Mouse (Mus musculus): ENCODE data around the gene Zswim3. TPM values are rescaled to one million over a fixed set of nuclear protein-coding genes. Genes with fewer than 3 reads are reported as not detected.
"Not testable (repeated sequence)": the region's sequence is repeated elsewhere in the genome, so short reads cannot be mapped to it uniquely, and the experiment has no call there.

Zswim3 gene
- polyA plus RNA-seq, 1 experiment from 2014 or later, result 8.5 TPM

GRCm38 (mm10) chr2:164845782-164846181 is 40.9 kb downstream of the Zswim3 start:
- no peak for DNase-seq (ENCODE audit: low spot score)
- Histone ChIP-seq H3K9me3 (no peaks in the 10 kb centered on the region), H3K4me1 (no peaks in the 10 kb centered on the region), H3K27me3 (replicated peaks; ENCODE audit: low read depth, poor library complexity, severe bottlenecking) (no peaks in the 10 kb centered on the region), H3K36me3 (replicated peaks) (peaks cover 41% of the 10 kb centered on the region), H3K4me3 (no peak overlapping the region), H3K27ac (replicated peaks) (no peak overlapping the region)
- WGBS, result 53% methylated on average over 3 of the region's 3 CpGs

GRCm38 (mm10) chr2:164850061-164850460 is 45.2 kb downstream of the Zswim3 start:
- 88% methylated on average over 8 of the region's 8 CpGs for WGBS
- no peak overlapping the region for H3K4me3 ChIP-seq
- H3K27ac ChIP-seq (replicated peaks), result no peak overlapping the region
- no peak for DNase-seq (ENCODE audit: low spot score)
- peaks cover 5% of the 10 kb centered on the region for H3K4me1 ChIP-seq
- peaks cover 14% of the 10 kb centered on the region for H3K27me3 ChIP-seq (replicated peaks; ENCODE audit: low read depth, poor library complexity, severe bottlenecking)
- H3K9me3 ChIP-seq, result no peaks in the 10 kb centered on the region
- peaks cover 44% of the 10 kb centered on the region for H3K36me3 ChIP-seq (replicated peaks)

- 80% methylated on average over 5 of the region's 5 CpGs for WGBS
- not testable (repeated sequence) for H3K27ac ChIP-seq (replicated peaks); DNase-seq (ENCODE audit: low spot score); H3K9me3 ChIP-seq
- H3K36me3 ChIP-seq (replicated peaks), result peaks cover 21% of the 10 kb centered on the region
- H3K4me1 ChIP-seq, result peaks cover 54% of the 10 kb centered on the region
- H3K27me3 ChIP-seq (replicated peaks; ENCODE audit: low read depth, poor library complexity, severe bottlenecking), result peaks cover 64% of the 10 kb centered on the region
- H3K4me3 ChIP-seq, result peak overlapping the region; percentile 66; the same call in 1 of the 2 replicates
These were observed 50.7 kb downstream of the Zswim3 start for GRCm38 (mm10) chr2:164855572-164855971.

GRCm38 (mm10) chr2:164856309-164857100 is 51.6 kb downstream of the Zswim3 start:
- Histone ChIP-seq H3K4me3 (peak overlapping the region; percentile 66), H3K27ac (replicated peaks) (peak overlapping the region; percentile 80), H3K4me1 (peaks cover 55% of the 10 kb centered on the region), H3K27me3 (replicated peaks; ENCODE audit: low read depth, poor library complexity, severe bottlenecking) (peaks cover 71% of the 10 kb centered on the region), H3K36me3 (replicated peaks) (peaks cover 12% of the 10 kb centered on the region), H3K9me3 (no peaks in the 10 kb centered on the region)
- 1% methylated on average over 42 of the region's 42 CpGs for WGBS
- peak; percentile 59 for DNase-seq (ENCODE audit: low spot score)

GRCm38 (mm10) chr2:164857101-164857821 is 52.4 kb downstream of the Zswim3 start, which contains the start of gene Pltp:
Gene Pltp, minus strand, starts transcription at chr2:164857711.
- under 1% methylated on average over 47 of the region's 47 CpGs for WGBS
- Histone ChIP-seq H3K27me3 (replicated peaks; ENCODE audit: low read depth, poor library complexity, severe bottlenecking) (peaks cover 71% of the 10 kb centered on the region), H3K9me3 (no peaks in the 10 kb centered on the region), H3K27ac (replicated peaks) (peak within 1 kb of the TSS; percentile 80), H3K4me1 (peaks cover 62% of the 10 kb centered on the region), H3K4me3 (peak within 1 kb of the TSS; percentile 66), H3K36me3 (replicated peaks) (peaks cover 5% of the 10 kb centered on the region)
- DNase-seq (ENCODE audit: low spot score), result peak; percentile 85

- Histone ChIP-seq H3K4me3 (peak overlapping the region; percentile 66), H3K4me1 (peaks cover 68% of the 10 kb centered on the region), H3K27me3 (replicated peaks; ENCODE audit: low read depth, poor library complexity, severe bottlenecking) (peaks cover 71% of the 10 kb centered on the region), H3K9me3 (no peaks in the 10 kb centered on the region), H3K36me3 (replicated peaks) (no peaks in the 10 kb centered on the region), H3K27ac (replicated peaks) (peak overlapping the region; percentile 80; the same call in 1 of the 2 replicates)
- no peak for DNase-seq (ENCODE audit: low spot score)
- 2% methylated on average over 19 of the region's 19 CpGs for WGBS
These were observed 53.1 kb downstream of the Zswim3 start for GRCm38 (mm10) chr2:164857842-164858553.

GRCm38 (mm10) chr2:164859155-164859554 is 54.3 kb downstream of the Zswim3 start:
- no peak for DNase-seq (ENCODE audit: low spot score)
- no peak overlapping the region for H3K4me3 ChIP-seq
- 48% methylated on average over 2 of the region's 2 CpGs for WGBS
- H3K9me3 ChIP-seq, result no peaks in the 10 kb centered on the region
- no peak overlapping the region for H3K27ac ChIP-seq (replicated peaks)
- H3K27me3 ChIP-seq (replicated peaks; ENCODE audit: low read depth, poor library complexity, severe bottlenecking), result peaks cover 66% of the 10 kb centered on the region
- H3K36me3 ChIP-seq (replicated peaks), result no peaks in the 10 kb centered on the region
- H3K4me1 ChIP-seq, result peaks cover 68% of the 10 kb centered on the region

- no peaks in the 10 kb centered on the region for H3K36me3 ChIP-seq (replicated peaks)
- H3K9me3 ChIP-seq, result no peaks in the 10 kb centered on the region
- no peak overlapping the region for H3K4me3 ChIP-seq
- WGBS, result 58% methylated on average over 9 of the region's 9 CpGs
- H3K27ac ChIP-seq (replicated peaks), result no peak overlapping the region; the same call in 1 of the 2 replicates
- peaks cover 65% of the 10 kb centered on the region for H3K4me1 ChIP-seq
- DNase-seq (ENCODE audit: low spot score), result no peak
- peaks cover 60% of the 10 kb centered on the region for H3K27me3 ChIP-seq (replicated peaks; ENCODE audit: low read depth, poor library complexity, severe bottlenecking)
These were observed 54.9 kb downstream of the Zswim3 start for GRCm38 (mm10) chr2:164859640-164860432.

- Histone ChIP-seq H3K9me3 (no peaks in the 10 kb centered on the region), H3K4me1 (peaks cover 52% of the 10 kb centered on the region), H3K4me3 (no peak overlapping the region), H3K36me3 (replicated peaks) (no peaks in the 10 kb centered on the region), H3K27ac (replicated peaks) (no peak overlapping the region), H3K27me3 (replicated peaks; ENCODE audit: low read depth, poor library complexity, severe bottlenecking) (peaks cover 47% of the 10 kb centered on the region)
- no peak for DNase-seq (ENCODE audit: low spot score)
- 77% methylated on average over 4 of the region's 4 CpGs for WGBS
These were observed 56.2 kb downstream of the Zswim3 start for GRCm38 (mm10) chr2:164861094-164861493.

GRCm38 (mm10) chr2:164862179-164862861 is 57.4 kb downstream of the Zswim3 start:
- 59% methylated on average over 9 of the region's 9 CpGs for WGBS
- Histone ChIP-seq H3K4me1 (peaks cover 40% of the 10 kb centered on the region), H3K27ac (replicated peaks) (no peak overlapping the region; the same call in 1 of the 2 replicates)

GRCm38 (mm10) chr2:164863411-164863810 is 58.5 kb downstream of the Zswim3 start:
- WGBS, result 93% methylated on average over 9 of the region's 9 CpGs
- H3K4me3 ChIP-seq; H3K36me3 ChIP-seq (replicated peaks); H3K9me3 ChIP-seq; DNase-seq (ENCODE audit: low spot score); H3K27ac ChIP-seq (replicated peaks): not testable (repeated sequence)
- H3K4me1 ChIP-seq, result peaks cover 29% of the 10 kb centered on the region
- H3K27me3 ChIP-seq (replicated peaks; ENCODE audit: low read depth, poor library complexity, severe bottlenecking), result peaks cover 24% of the 10 kb centered on the region

More at GRCm38 (mm10) chr2:164862179-164862861, 57.4 kb downstream of the Zswim3 start:
- no peak overlapping the region for H3K4me3 ChIP-seq
- H3K36me3 ChIP-seq (replicated peaks), result no peaks in the 10 kb centered on the region
- DNase-seq (ENCODE audit: low spot score), result peak; percentile 66
- no peaks in the 10 kb centered on the region for H3K9me3 ChIP-seq
- H3K27me3 ChIP-seq (replicated peaks; ENCODE audit: low read depth, poor library complexity, severe bottlenecking), result peaks cover 35% of the 10 kb centered on the region
